Mouse (Mus musculus): Measurements from ENCODE around the gene Scin.
A peak's percentile ranks its signal among the peaks of the same experiment; 100 is the strongest.

The Scin gene

GRCm38 (mm10) chr12:40082453-40083238, 51.4 kb downstream of the Scin start:
- no peak for TF ChIP-seq GATA4 (IDR thresholded peaks at IDR 0.05; ENCODE audit: insufficient replicate concordance, low read length)

- TF ChIP-seq GATA4 (IDR thresholded peaks at IDR 0.05; ENCODE audit: insufficient replicate concordance, low read length): no peak
These were observed 52.0 kb downstream of the Scin start for GRCm38 (mm10) chr12:40082048-40082447.

GRCm38 (mm10) chr12:40073660-40074059, 60.4 kb downstream of the Scin start:
- no peak for TF ChIP-seq GATA4 (IDR thresholded peaks at IDR 0.05; ENCODE audit: insufficient replicate concordance, low read length)

DNA sequence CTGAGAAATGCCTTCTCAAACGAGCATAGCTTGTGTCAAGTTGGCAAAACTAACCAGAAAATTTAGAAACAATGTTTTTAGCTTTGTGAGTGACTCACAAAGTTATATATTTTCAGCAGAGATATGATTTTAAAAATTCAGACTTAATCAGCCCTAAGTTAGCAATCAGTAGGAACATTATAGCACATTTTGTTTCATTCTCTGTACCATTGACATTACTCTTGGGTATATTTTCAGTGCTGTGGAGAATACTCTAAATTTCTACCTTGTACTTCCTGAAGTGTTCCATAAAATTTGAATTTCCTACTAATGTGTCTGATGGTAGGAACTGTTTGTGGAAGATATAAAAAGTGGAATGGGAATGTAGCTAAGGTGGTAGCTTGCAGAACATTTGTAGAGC, 87.0 kb downstream of the Scin start:
- no peak for TF ChIP-seq GATA4 (IDR thresholded peaks at IDR 0.05; ENCODE audit: insufficient replicate concordance, low read length)

DNA sequence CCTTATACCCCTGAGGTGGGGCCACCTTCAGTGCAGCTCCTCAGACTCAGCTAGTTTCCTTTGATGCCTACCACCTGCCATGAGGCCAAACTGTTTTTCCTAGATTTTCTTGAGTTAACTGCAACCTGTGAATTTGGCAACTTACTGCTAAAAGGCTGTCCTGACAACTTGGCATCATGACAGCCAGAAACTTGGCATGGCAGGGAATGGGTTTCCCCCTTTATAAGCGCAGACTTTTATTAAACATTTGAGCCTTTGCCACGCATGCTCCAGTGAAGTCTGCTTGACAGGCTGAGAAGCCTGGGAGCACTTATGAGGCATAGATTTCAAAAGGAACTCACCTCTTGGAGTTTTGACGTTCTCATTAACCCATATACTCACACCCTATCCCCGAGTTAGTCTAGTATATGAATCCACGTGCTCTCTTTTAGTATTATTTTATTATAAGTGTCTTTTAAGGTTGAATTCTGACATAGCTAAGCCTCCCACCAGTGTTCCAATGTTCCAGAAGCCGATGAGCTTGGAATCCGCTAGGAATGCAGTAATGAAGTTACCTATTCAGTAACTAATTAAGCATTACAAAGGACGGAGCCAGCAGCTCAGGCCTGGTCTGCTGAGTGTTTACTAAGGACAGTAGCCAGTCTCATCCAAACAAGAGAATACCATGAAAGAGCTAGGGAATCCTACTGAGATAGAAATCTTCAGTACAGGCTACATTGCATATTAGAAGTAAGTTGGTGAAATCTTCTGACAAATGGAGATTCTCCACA, 90.0 kb downstream of the Scin start:
- TF ChIP-seq GATA4 (IDR thresholded peaks at IDR 0.05; ENCODE audit: insufficient replicate concordance, low read length): no peak

DNA sequence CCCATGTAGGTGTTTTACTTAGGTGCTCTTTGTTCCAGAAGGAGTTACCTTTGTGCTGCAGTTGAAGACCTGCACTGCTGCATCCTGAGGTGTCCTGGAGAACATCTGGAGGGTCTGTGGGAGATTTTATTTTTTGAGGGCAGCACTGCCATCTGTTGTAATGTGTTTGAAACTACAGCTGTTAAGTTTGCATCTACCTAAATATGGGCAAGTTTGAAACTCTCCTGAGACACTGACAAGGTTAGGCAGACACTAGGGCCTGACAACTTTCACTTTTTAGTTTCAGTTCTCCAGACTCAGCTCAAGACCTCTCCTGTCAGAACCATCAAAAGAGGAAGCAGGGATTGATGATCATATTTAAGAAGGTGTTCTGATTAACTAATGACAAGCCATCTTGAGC, 94.0 kb downstream of the Scin start:
- TF ChIP-seq GATA4 (IDR thresholded peaks at IDR 0.05; ENCODE audit: insufficient replicate concordance, low read length): no peak

- TF ChIP-seq GATA4 (IDR thresholded peaks at IDR 0.05; ENCODE audit: insufficient replicate concordance, low read length): peak; percentile 4; the same call in 1 of the 2 replicates
These were observed 96.1 kb downstream of the Scin start, which contains the start of gene Arl4a for GRCm38 (mm10) chr12:40037876-40038463. Gene Arl4a, minus strand, starts transcription at chr12:40038025.

- TF ChIP-seq GATA4 (IDR thresholded peaks at IDR 0.05; ENCODE audit: insufficient replicate concordance, low read length): 0 out of 2 replicates have a peak, but pooled peaks have one; percentile 8
These were observed 96.7 kb downstream of the Scin start for GRCm38 (mm10) chr12:40037226-40037813.

- peak; percentile 4; the same call in 1 of the 2 replicates for TF ChIP-seq GATA4 (IDR thresholded peaks at IDR 0.05; ENCODE audit: insufficient replicate concordance, low read length)
These were observed 97.4 kb downstream of the Scin start for GRCm38 (mm10) chr12:40036666-40037065.

- no peak for TF ChIP-seq GATA4 (IDR thresholded peaks at IDR 0.05; ENCODE audit: insufficient replicate concordance, low read length)
These were observed 98.5 kb downstream of the Scin start for GRCm38 (mm10) chr12:40035506-40035905.

DNA sequence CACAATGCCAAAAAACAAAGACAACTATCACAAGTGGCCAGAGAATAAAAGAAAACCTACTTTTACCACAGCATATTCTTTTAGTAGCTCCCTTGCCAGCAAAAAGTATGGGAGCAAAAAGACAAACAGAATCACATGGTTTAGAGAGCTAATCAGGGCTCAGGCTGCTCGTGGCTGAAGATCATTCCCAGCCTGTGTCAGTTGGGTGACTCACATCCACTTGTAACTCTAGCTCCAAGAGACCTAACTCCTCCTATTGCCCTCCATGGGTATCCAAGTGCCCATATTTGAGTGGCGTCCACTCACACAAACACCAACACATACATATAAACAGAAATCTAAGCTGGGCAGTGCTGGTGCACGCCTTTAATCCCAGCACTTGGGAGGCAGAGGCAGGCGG, 104.8 kb downstream of the Scin start:
- no peak for TF ChIP-seq GATA4 (IDR thresholded peaks at IDR 0.05; ENCODE audit: insufficient replicate concordance, low read length)

- TF ChIP-seq GATA4 (IDR thresholded peaks at IDR 0.05; ENCODE audit: insufficient replicate concordance, low read length): no peak
These were observed 106.2 kb downstream of the Scin start for GRCm38 (mm10) chr12:40027846-40028245.

DNA sequence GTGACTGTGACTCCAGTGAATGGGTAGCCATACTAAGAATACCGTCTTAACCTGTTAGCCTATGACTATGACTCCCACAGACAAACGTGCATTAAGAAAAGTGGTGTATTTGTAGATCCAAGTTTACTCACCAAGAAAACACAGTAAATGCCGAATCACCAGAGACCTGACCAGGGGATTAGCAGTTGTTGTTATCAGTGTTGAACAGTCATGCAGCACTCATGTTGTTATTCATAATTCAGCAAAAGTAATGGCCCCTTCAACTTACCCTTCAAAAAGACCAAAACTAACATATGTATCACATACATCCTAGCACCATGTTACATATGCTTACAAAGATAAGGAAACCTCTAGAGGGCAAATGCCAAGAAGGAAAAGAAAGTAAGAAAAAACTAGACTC, 106.6 kb downstream of the Scin start:
- TF ChIP-seq GATA4 (IDR thresholded peaks at IDR 0.05; ENCODE audit: insufficient replicate concordance, low read length): no peak

DNA sequence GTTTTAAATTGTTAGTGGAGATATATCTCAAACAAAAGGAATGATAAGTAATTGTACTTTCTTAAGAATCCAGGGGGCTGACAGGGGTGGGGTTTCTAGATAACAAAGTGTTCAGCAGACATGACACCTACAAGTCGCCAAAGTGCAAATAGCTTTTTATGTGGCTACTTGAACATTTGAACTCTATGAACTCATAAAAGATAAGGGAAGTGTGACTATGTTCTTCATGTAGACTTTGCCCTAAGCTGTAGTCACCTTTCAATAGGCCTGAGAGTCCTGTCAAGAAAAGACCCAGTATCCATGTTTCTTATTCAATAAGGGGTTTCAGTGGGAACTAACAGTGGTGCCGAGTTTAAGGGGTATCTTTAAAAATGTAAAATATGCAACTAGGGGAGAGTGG, 110.1 kb downstream of the Scin start:
- TF ChIP-seq GATA4 (IDR thresholded peaks at IDR 0.05; ENCODE audit: insufficient replicate concordance, low read length): 0 out of 2 replicates have a peak, but pooled peaks have one; percentile 27

- TF ChIP-seq GATA4 (IDR thresholded peaks at IDR 0.05; ENCODE audit: insufficient replicate concordance, low read length): peak; percentile 61; the same call in 1 of the 2 replicates
These were observed 110.9 kb downstream of the Scin start for GRCm38 (mm10) chr12:40023014-40023642.
